Mouse (Mus musculus) heart, adult 2 months (tissue): ENCODE results near the gene Hormad2. TPM values are rescaled to one million over a fixed set of nuclear protein-coding genes. Genes with fewer than 3 reads are reported as not detected.

Experiments
- DNase-seq, 2 experiments: peaks; one replicate each; pipeline ENCODE4 v3.0.0; 2021
- H3K27ac ChIP-seq: fragments of 200-600 bp; 2 replicates; pipeline ENCODE4 v1.8.1; 2022
- H3K27me3 ChIP-seq: fragments of 200-500 bp; 2 replicates; pipeline ENCODE4 v1.6.1; 2012; ENCODE audit warnings: mild to moderate bottlenecking, low read length, inconsistent platforms, mixed read lengths; ENCODE audit not compliant: control insufficient read depth, insufficient read depth
- H3K36me3 ChIP-seq: fragments of 200-500 bp; 2 replicates; pipeline ENCODE4 v1.6.1; 2012; ENCODE audit warnings: low read length, inconsistent platforms; ENCODE audit not compliant: control insufficient read depth, insufficient read depth
- H3K4me1 ChIP-seq: fragments of 200-500 bp; 2 replicates; pipeline ENCODE4 v1.6.1; 2011; ENCODE audit warnings: low read length; ENCODE audit not compliant: control insufficient read depth, insufficient read depth
- H3K4me3 ChIP-seq: fragments of 200-600 bp; 2 replicates; pipeline ENCODE4 v1.8.1; 2022
- H3K79me2 ChIP-seq: fragments of 200-500 bp; replicated peaks from 2 replicates; pipeline ENCODE4 v1.6.1; 2012; ENCODE audit warnings: mild to moderate bottlenecking, inconsistent platforms, low read length, moderate library complexity, mixed read lengths; ENCODE audit not compliant: control insufficient read depth, insufficient read depth
- H3K9ac ChIP-seq: fragments of 200-500 bp; 2 replicates; pipeline ENCODE4 v1.6.1; 2012; ENCODE audit warnings: low read depth, mild to moderate bottlenecking, control low read depth, inconsistent platforms, low read length, mixed read lengths
- CTCF ChIP-seq: fragments of 200-600 bp; IDR thresholded peaks from 2 replicates; pipeline ENCODE4 v1.8.1; 2022; ENCODE audit warnings: antibody characterized with exemption, mild to moderate bottlenecking, moderate library complexity
- EP300 ChIP-seq: fragments of 200-500 bp; IDR thresholded peaks from 2 replicates; pipeline ENCODE4 v1.6.1; 2011; ENCODE audit warnings: low read depth, low read length, control low read depth; ENCODE audit not compliant: insufficient read depth
- POLR2A ChIP-seq: fragments of 200-500 bp; IDR thresholded peaks from 2 replicates; pipeline ENCODE4 v1.6.1; 2011; ENCODE audit warnings: mild to moderate bottlenecking, low read depth, low read length, control low read depth; ENCODE audit not compliant: insufficient read depth
- WGBS: fragments of 180-500 bp; shearing (Covaris S2); methylation state at CpG from one replicate; pipeline ENCODE4 v1.1.7; 2018; 5-methylcytosine and 5-hydroxymethylcytosine counted together
- intact Hi-C: fragments of 180-260 bp; cut with DNase I; formaldehyde crosslinking; loops from one replicate; pipeline ENCODE4 v1.15.1; 2025
- polyA plus RNA-seq: library from polyadenylated mRNA; depleted of rRNA; stranded (reverse); fragments of >200 nt; gene quantifications from 2 replicates; pipeline ENCODE4 v1.2.3, GENCODE M21; 2012
- total RNA-seq, 2 experiments: library from RNA; stranded (reverse); gene quantifications; 2 replicates each; pipeline ENCODE4 v1.2.3; 2021

Hormad2 gene
- total and polyA plus RNA-seq, 3 experiments = 0.18 TPM; not detected in 2

DNA sequence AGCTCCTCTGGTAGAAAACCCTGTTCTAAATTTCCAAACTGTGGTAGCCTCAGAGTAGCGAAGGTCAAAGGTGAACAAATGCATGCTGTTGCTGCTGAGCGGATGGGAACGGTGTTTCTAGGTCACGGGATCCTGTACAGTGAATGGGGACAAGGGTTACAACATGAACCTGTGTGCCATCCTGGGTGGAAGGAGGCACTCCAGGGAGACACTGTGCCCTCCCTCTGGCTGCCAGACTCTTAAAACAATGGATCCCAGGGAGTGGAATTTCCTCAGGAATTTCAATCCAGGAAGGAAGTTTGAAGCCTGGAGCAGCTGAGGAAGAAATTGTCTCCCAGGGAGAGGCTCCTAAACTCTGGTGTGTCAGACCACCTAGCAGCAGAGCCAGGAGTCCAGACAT lies 25.3 kb upstream of the Hormad2 start:
- H3K36me3 ChIP-seq = no peaks in the 10 kb centered on the region
- peaks cover 3% of the 10 kb centered on the region; the same call in 1 of the 2 replicates for H3K4me1 ChIP-seq
- no peak overlapping the region for H3K9ac ChIP-seq
- intact Hi-C loops = no loop called here
- H3K27ac ChIP-seq = peak overlapping the region; percentile 31
- H3K4me3 ChIP-seq = no peak overlapping the region
- no peaks in the 10 kb centered on the region for H3K79me2 ChIP-seq
- no peaks in the 10 kb centered on the region; the same call in 1 of the 2 replicates for H3K27me3 ChIP-seq
- no peak for DNase-seq
- 42% methylated on average over 4 of the region's 4 CpGs for WGBS
- TF ChIP-seq POLR2A = no peak
- TF ChIP-seq EP300 = no peak
- no peak for TF ChIP-seq CTCF

GRCm38 (mm10) chr11:4464616-4465015 lies 23.7 kb upstream of the Hormad2 start:
- WGBS = 90% methylated on average over 4 of the region's 4 CpGs
- no peaks in the 10 kb centered on the region for H3K79me2 ChIP-seq
- intact Hi-C loops = no loop called here
- H3K4me1 ChIP-seq = peaks cover 3% of the 10 kb centered on the region; the same call in 1 of the 2 replicates
- no peaks in the 10 kb centered on the region for H3K36me3 ChIP-seq
- H3K27me3 ChIP-seq = no peaks in the 10 kb centered on the region; the same call in 1 of the 2 replicates
- no peak overlapping the region for H3K27ac ChIP-seq
- TF ChIP-seq EP300 (no peak), CTCF (no peak), POLR2A (no peak)
- no peak for DNase-seq
- H3K4me3 ChIP-seq = no peak overlapping the region
- H3K9ac ChIP-seq = no peak overlapping the region

DNA sequence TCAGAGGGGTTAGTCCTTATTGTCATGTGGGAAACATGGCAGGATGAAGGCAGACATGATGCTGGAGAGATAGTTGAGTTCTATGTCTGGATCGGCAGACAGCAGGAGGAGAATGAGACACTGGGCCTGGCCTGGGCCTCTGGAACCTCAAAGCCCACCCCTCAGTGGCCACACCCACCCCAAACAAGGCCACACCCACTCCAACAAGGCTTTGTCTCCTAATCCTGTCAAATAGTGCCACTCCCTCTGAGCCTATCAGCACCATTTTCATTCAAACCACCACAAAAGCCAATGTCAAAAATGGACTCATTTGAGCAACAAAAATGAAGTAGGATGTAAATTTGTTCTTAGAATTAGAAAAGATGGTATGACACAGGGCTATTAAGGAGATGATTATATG lies 23.3 kb upstream of the Hormad2 start:
- no peak overlapping the region for H3K27ac ChIP-seq
- WGBS = 80% methylated on average over 1 of the region's 1 CpGs
- H3K9ac ChIP-seq = no peak overlapping the region
- DNase-seq = no peak
- no peak overlapping the region for H3K4me3 ChIP-seq
- H3K27me3 ChIP-seq = no peaks in the 10 kb centered on the region; the same call in 1 of the 2 replicates
- H3K36me3 ChIP-seq = no peaks in the 10 kb centered on the region
- H3K4me1 ChIP-seq = peaks cover 3% of the 10 kb centered on the region; the same call in 1 of the 2 replicates
- TF ChIP-seq EP300 (no peak), CTCF (no peak), POLR2A (no peak)
- intact Hi-C loops = no loop called here
- no peaks in the 10 kb centered on the region for H3K79me2 ChIP-seq

- Histone ChIP-seq H3K79me2 (no peaks in the 10 kb centered on the region), H3K36me3 (no peaks in the 10 kb centered on the region), H3K9ac (no peak overlapping the region), H3K4me3 (no peak overlapping the region), H3K27ac (no peak overlapping the region), H3K4me1 (peaks cover 3% of the 10 kb centered on the region; the same call in 1 of the 2 replicates), H3K27me3 (no peaks in the 10 kb centered on the region; the same call in 1 of the 2 replicates)
- WGBS = 57% methylated on average over 2 of the region's 2 CpGs
- no peak for TF ChIP-seq POLR2A
- TF ChIP-seq EP300 = no peak
- TF ChIP-seq CTCF = no peak
- no peak for DNase-seq
- intact Hi-C loops = no loop called here
Measured at GRCm38 (mm10) chr11:4462868-4463267, 22.0 kb upstream of the Hormad2 start.

- H3K36me3 ChIP-seq = no peaks in the 10 kb centered on the region
- intact Hi-C loops = no loop called here
- WGBS = 15% methylated on average over 12 of the region's 12 CpGs
Measured at GRCm38 (mm10) chr11:4461154-4461553, 20.2 kb upstream of the Hormad2 start.

DNA sequence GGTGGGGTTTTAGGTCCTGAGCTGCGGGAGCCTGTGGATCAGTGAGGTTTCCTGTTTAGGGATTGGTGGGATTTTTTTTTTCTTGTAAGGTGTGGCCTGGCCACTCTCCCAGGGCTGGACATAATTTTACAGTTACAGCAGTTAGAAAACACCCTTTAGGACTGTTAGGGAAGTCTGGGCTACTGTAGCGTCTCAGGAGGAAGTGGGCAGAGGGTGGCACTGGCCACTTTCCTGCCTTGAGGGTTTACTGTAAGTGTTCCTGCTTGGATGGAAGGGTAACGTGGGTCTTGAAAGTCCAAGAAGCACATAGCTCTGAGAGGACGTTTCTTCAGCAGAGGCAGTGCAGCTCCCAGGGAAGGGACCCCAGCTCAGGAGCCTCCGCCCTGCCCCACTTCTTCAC lies 19.7 kb upstream of the Hormad2 start:
- Histone ChIP-seq H3K4me1 (peaks cover 2% of the 10 kb centered on the region; the same call in 1 of the 2 replicates), H3K9ac (no peak overlapping the region), H3K27ac (no peak overlapping the region), H3K36me3 (no peaks in the 10 kb centered on the region), H3K4me3 (no peak overlapping the region), H3K79me2 (no peaks in the 10 kb centered on the region), H3K27me3 (no peaks in the 10 kb centered on the region)
- no peak for DNase-seq
- 34% methylated on average over 5 of the region's 5 CpGs for WGBS
- intact Hi-C loops = no loop called here
- TF ChIP-seq EP300 (no peak), CTCF (no peak), POLR2A (no peak)

More at GRCm38 (mm10) chr11:4461154-4461553, 20.2 kb upstream of the Hormad2 start:
- Histone ChIP-seq H3K27me3 (no peaks in the 10 kb centered on the region), H3K27ac (no peak overlapping the region), H3K9ac (no peak overlapping the region), H3K79me2 (no peaks in the 10 kb centered on the region), H3K4me1 (peaks cover 2% of the 10 kb centered on the region; the same call in 1 of the 2 replicates), H3K4me3 (no peak overlapping the region)
- TF ChIP-seq CTCF = no peak
- TF ChIP-seq EP300 = no peak
- no peak for TF ChIP-seq POLR2A
- no peak for DNase-seq
